Mouse (Mus musculus) CH12.LX (cell line): Measurements from ENCODE around the gene Tex14. TPM values are rescaled to one million over a fixed set of nuclear protein-coding genes. Genes with fewer than 3 reads are reported as not detected.

ENCODE experiments used
- DNase-seq: peaks from one replicate; pipeline ENCODE4 v3.0.0-alpha.2; 2013; ENCODE audit errors: extremely low read depth
- H3K27ac ChIP-seq: 2 replicates; pipeline ENCODE4 v1.5.1; 2012; ENCODE audit warnings: low read depth, mild to moderate bottlenecking, control low read depth, moderate library complexity; ENCODE audit not compliant: insufficient read depth
- H3K27me3 ChIP-seq: replicated peaks from 2 replicates; pipeline ENCODE3; 2012; ENCODE audit warnings: inconsistent platforms
- H3K36me3 ChIP-seq, 2 experiments: replicated peaks in 1 of 2; 2 replicates each; pipeline versions ENCODE3 to v1.6.1; 2012; ENCODE audit warnings: inconsistent platforms in 1 of 2, low read length in 1 of 2, mild to moderate bottlenecking in 1 of 2, mixed read lengths in 1 of 2, moderate library complexity in 1 of 2; ENCODE audit not compliant: control insufficient read depth in 1 of 2, insufficient read depth in 1 of 2
- H3K4me1 ChIP-seq, 2 experiments: 2 replicates each; pipeline ENCODE4 v1.6.1; 2012; ENCODE audit warnings: inconsistent platforms in 1 of 2, moderate library complexity in 1 of 2; ENCODE audit not compliant: insufficient read depth in 2 of 2, control insufficient read depth in 1 of 2
- H3K4me2 ChIP-seq: 2 replicates; pipeline ENCODE4 v1.6.1; 2012; ENCODE audit warnings: low read depth, mild to moderate bottlenecking, control low read depth; ENCODE audit not compliant: poor library complexity, insufficient read depth, severe bottlenecking
- H3K4me3 ChIP-seq, 3 experiments: fragments of 150-350 bp in 1 of 3; sonication (generic) in 1 of 3; replicated peaks in 1 of 3; 2 replicates each; pipeline versions ENCODE3 to v1.5.1; 2011 to 2012; ENCODE audit warnings: low read depth in 2 of 3, low read length in 2 of 3, mild to moderate bottlenecking in 2 of 3, moderate library complexity in 2 of 3, control low read depth in 1 of 3, improper control_type of control experiment in 1 of 3, inconsistent platforms in 1 of 3, mixed read lengths in 1 of 3; ENCODE audit not compliant: poor library complexity in 1 of 3
- H3K79me2 ChIP-seq: replicated peaks from 2 replicates; pipeline ENCODE4 v1.6.1; 2012; ENCODE audit warnings: mild to moderate bottlenecking, moderate library complexity; ENCODE audit not compliant: control insufficient read depth, poor library complexity, insufficient read depth, severe bottlenecking; ENCODE audit errors: extremely low read depth
- H3K9ac ChIP-seq: 2 replicates; pipeline ENCODE4 v1.6.1; 2012; ENCODE audit warnings: low read depth, mild to moderate bottlenecking, control low read depth, moderate library complexity; ENCODE audit not compliant: insufficient read depth
- H3K9me3 ChIP-seq: replicated peaks from 2 replicates; pipeline ENCODE3; 2012; ENCODE audit warnings: low read length, inconsistent platforms, mixed read lengths
- BHLHE40 ChIP-seq: IDR thresholded peaks from 2 replicates; pipeline ENCODE4 v1.6.1; 2011; ENCODE audit warnings: mild to moderate bottlenecking, low read depth, low read length, improper control_type of control experiment
- CHD1 ChIP-seq: IDR thresholded peaks from 2 replicates; pipeline ENCODE4 v1.6.1; 2012; ENCODE audit warnings: low read depth, low read length, improper control_type of control experiment, inconsistent platforms
- CHD2 ChIP-seq: IDR thresholded peaks from 2 replicates; pipeline ENCODE4 v1.6.1; 2011; ENCODE audit warnings: low read length, improper control_type of control experiment
- E2F4 ChIP-seq: IDR thresholded peaks from 2 replicates; pipeline ENCODE4 v1.6.1; 2011; ENCODE audit warnings: low read depth, low read length, improper control_type of control experiment; ENCODE audit not compliant: insufficient replicate concordance
- ELF1 ChIP-seq: IDR thresholded peaks from 2 replicates; pipeline ENCODE4 v1.6.1; 2014; ENCODE audit warnings: low read depth, mild to moderate bottlenecking, inconsistent platforms, low read length, improper control_type of control experiment
- EP300 ChIP-seq: IDR thresholded peaks from 2 replicates; pipeline ENCODE4 v1.6.1; 2011; ENCODE audit warnings: low read length, improper control_type of control experiment
- ETS1 ChIP-seq: conservative IDR thresholded peaks from 2 replicates; pipeline ENCODE4 v1.6.1; 2012; ENCODE audit warnings: low read depth, mild to moderate bottlenecking, inconsistent platforms, low read length, improper control_type of control experiment, moderate library complexity
- GABPA ChIP-seq: IDR thresholded peaks from 2 replicates; pipeline ENCODE4 v1.6.1; 2012; ENCODE audit warnings: low read depth, low read length, improper control_type of control experiment, inconsistent platforms; ENCODE audit not compliant: insufficient replicate concordance
- HCFC1 ChIP-seq: IDR thresholded peaks from 2 replicates; pipeline ENCODE4 v1.6.1; 2012; ENCODE audit warnings: low read depth, mild to moderate bottlenecking, inconsistent platforms, low read length, improper control_type of control experiment
- IRF4 ChIP-seq: IDR thresholded peaks from 2 replicates; pipeline ENCODE4 v1.6.1; 2014; ENCODE audit warnings: low read depth, mild to moderate bottlenecking, inconsistent platforms, low read length, improper control_type of control experiment
- JUND ChIP-seq: conservative IDR thresholded peaks from 2 replicates; pipeline ENCODE4 v1.6.1; 2011; ENCODE audit warnings: low read depth, low read length, improper control_type of control experiment
- KAT2A ChIP-seq: IDR thresholded peaks from 2 replicates; pipeline ENCODE4 v1.6.1; 2012; ENCODE audit warnings: low read length, improper control_type of control experiment, inconsistent platforms; ENCODE audit not compliant: insufficient replicate concordance
- MAFK ChIP-seq: IDR thresholded peaks from 2 replicates; pipeline ENCODE4 v1.6.1; 2011; ENCODE audit warnings: low read length, improper control_type of control experiment; ENCODE audit not compliant: insufficient replicate concordance
- MAX ChIP-seq: IDR thresholded peaks from 2 replicates; pipeline ENCODE4 v1.6.1; 2011; ENCODE audit warnings: low read length, improper control_type of control experiment
- MEF2A ChIP-seq: IDR thresholded peaks from 2 replicates; pipeline ENCODE4 v1.6.1; 2014; ENCODE audit warnings: low read depth, mild to moderate bottlenecking, inconsistent platforms, low read length, improper control_type of control experiment, borderline replicate concordance
- MXI1 ChIP-seq: IDR thresholded peaks from 2 replicates; pipeline ENCODE4 v1.6.1; 2011; ENCODE audit warnings: mild to moderate bottlenecking, low read depth, low read length, improper control_type of control experiment
- MYC ChIP-seq: IDR thresholded peaks from 2 replicates; pipeline ENCODE4 v1.6.1; 2011; ENCODE audit warnings: low read depth, mild to moderate bottlenecking, improper control_type of control experiment, low read length
- PAX5 ChIP-seq: IDR thresholded peaks from 2 replicates; pipeline ENCODE4 v1.6.1; 2012; ENCODE audit warnings: low read length, inconsistent platforms, mixed read lengths
- RCOR1 ChIP-seq: conservative IDR thresholded peaks from 2 replicates; pipeline ENCODE4 v1.6.1; 2012; ENCODE audit warnings: low read depth, mild to moderate bottlenecking, inconsistent platforms, low read length, improper control_type of control experiment
- SIN3A ChIP-seq: IDR thresholded peaks from 2 replicates; pipeline ENCODE4 v1.6.1; 2012; ENCODE audit warnings: low read length, improper control_type of control experiment, inconsistent platforms
- SMC3 ChIP-seq: IDR thresholded peaks from 2 replicates; pipeline ENCODE4 v1.6.1; 2011; ENCODE audit warnings: low read depth, low read length, improper control_type of control experiment
- TBP ChIP-seq: conservative IDR thresholded peaks from 2 replicates; pipeline ENCODE4 v1.6.1; 2011; ENCODE audit warnings: low read depth, low read length, improper control_type of control experiment
- TCF12 ChIP-seq: IDR thresholded peaks from 2 replicates; pipeline ENCODE4 v1.6.1; 2014; ENCODE audit warnings: low read depth, mild to moderate bottlenecking, inconsistent platforms, low read length, improper control_type of control experiment
- UBTF ChIP-seq: IDR thresholded peaks from 2 replicates; pipeline ENCODE4 v1.6.1; 2012; ENCODE audit warnings: low read depth, mild to moderate bottlenecking, inconsistent platforms, low read length, improper control_type of control experiment, moderate library complexity
- USF1 ChIP-seq: IDR thresholded peaks from 2 replicates; pipeline ENCODE4 v1.6.1; 2014; ENCODE audit warnings: low read depth, mild to moderate bottlenecking, inconsistent platforms, low read length, improper control_type of control experiment
- USF2 ChIP-seq: conservative IDR thresholded peaks from 2 replicates; pipeline ENCODE4 v1.6.1; 2011; ENCODE audit warnings: low read depth, low read length, improper control_type of control experiment
- ZC3H11A ChIP-seq: IDR thresholded peaks from 2 replicates; pipeline ENCODE4 v1.6.1; 2012; ENCODE audit warnings: low read depth, mild to moderate bottlenecking, inconsistent platforms, low read length, improper control_type of control experiment
- ZKSCAN1 ChIP-seq: IDR thresholded peaks from 2 replicates; pipeline ENCODE4 v1.6.1; 2012; ENCODE audit warnings: low read depth, inconsistent platforms, low read length, improper control_type of control experiment, borderline replicate concordance
- ZMIZ1 ChIP-seq: IDR thresholded peaks from 2 replicates; pipeline ENCODE4 v1.6.1; 2012; ENCODE audit warnings: low read depth, mild to moderate bottlenecking, inconsistent platforms, low read length, improper control_type of control experiment
- dilution Hi-C: fragments of 300-500 bp; cut with MboI; formaldehyde crosslinking; loops from 2 replicates; pipeline ENCODE4 v1.14.3; 2020; ENCODE audit warnings: low sequenced_read_pairs; ENCODE audit not compliant: extremely low pct_unique_long_range_greater_than_20kb, extremely low pct_ligation_motif_present
- in situ Hi-C: fragments of 300-500 bp; cut with MboI; formaldehyde crosslinking; loops from 3 replicates; pipeline ENCODE4 v1.14.3; 2019; ENCODE audit warnings: low sequenced_read_pairs, low pct_ligation_motif_present, low pct_unique_long_range_greater_than_20kb, mixed read lengths
- polyA plus RNA-seq: library from polyadenylated mRNA; unstranded; fragments of >175 nt; gene quantifications from 2 replicates; pipeline ENCODE4 v1.2.1, GENCODE M21; 2012; ENCODE audit warnings: low read depth; ENCODE audit not compliant: insufficient read length
- total RNA-seq, 2 experiments: library from RNA; depleted of rRNA; stranded (reverse); fragments of 300-350 nt in 1 of 2; fragments of >200 nt in 1 of 2; gene quantifications; 2 replicates each; pipeline ENCODE4 v1.2.3; 2012 to 2014

Gene Tex14
- total and polyA plus RNA-seq, 3 experiments = 1.3 to 2.1 (median 1.4) TPM

DNA sequence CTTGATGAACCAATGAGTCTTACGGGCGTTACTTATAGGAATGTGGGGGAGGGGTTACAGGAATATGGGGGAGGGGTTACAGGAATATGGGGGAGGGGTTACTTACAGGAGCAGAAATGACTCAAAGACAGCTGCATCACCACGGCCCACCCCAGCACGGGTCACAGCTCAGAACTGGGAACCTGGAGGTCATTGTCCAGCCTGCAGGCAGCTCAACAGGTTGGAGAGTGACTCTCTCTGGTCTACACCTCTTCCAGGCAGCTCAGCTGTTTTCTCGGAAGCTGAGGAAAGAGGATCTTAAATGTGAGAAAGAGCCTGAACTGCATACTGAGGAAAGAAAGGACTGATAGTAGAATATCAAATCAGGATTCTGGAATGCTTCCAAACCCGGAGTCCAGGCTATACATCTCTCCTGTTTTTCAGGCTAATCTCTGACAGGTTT is 16.9 kb downstream of the Tex14 start:
- no peak overlapping the region for H3K27ac ChIP-seq
- in situ Hi-C loops (no loop called here), dilution Hi-C loops (no loop called here)
- H3K9ac ChIP-seq = peak overlapping the region; percentile 91
- H3K27me3 ChIP-seq = peaks cover 2% of the 10 kb centered on the region
- TF ChIP-seq ZMIZ1 (0 out of 2 replicates have a peak, but pooled peaks have one; percentile 2), USF1 (0 out of 2 replicates have a peak, but pooled peaks have one; percentile 0), IRF4 (peak; percentile 53), MXI1 (no peak), BHLHE40 (peak; percentile 24; the same call in 1 of the 2 replicates), SMC3 (no peak), CHD2 (peak; percentile 69; the same call in 1 of the 2 replicates), ELF1 (0 out of 2 replicates have a peak, but pooled peaks have one; percentile 9)
- no peaks in the 10 kb centered on the region for H3K9me3 ChIP-seq
- H3K36me3 ChIP-seq = no peaks in the 10 kb centered on the region
- DNase-seq = no peak
- H3K4me3 ChIP-seq = peak overlapping the region in 1 of 3 experiments; percentile 33
- peak overlapping the region; percentile 75 for H3K4me2 ChIP-seq
- peaks cover 4 to 33% of the 10 kb centered on the region in 2 experiments for H3K4me1 ChIP-seq
- no peaks in the 10 kb centered on the region for H3K79me2 ChIP-seq

DNA sequence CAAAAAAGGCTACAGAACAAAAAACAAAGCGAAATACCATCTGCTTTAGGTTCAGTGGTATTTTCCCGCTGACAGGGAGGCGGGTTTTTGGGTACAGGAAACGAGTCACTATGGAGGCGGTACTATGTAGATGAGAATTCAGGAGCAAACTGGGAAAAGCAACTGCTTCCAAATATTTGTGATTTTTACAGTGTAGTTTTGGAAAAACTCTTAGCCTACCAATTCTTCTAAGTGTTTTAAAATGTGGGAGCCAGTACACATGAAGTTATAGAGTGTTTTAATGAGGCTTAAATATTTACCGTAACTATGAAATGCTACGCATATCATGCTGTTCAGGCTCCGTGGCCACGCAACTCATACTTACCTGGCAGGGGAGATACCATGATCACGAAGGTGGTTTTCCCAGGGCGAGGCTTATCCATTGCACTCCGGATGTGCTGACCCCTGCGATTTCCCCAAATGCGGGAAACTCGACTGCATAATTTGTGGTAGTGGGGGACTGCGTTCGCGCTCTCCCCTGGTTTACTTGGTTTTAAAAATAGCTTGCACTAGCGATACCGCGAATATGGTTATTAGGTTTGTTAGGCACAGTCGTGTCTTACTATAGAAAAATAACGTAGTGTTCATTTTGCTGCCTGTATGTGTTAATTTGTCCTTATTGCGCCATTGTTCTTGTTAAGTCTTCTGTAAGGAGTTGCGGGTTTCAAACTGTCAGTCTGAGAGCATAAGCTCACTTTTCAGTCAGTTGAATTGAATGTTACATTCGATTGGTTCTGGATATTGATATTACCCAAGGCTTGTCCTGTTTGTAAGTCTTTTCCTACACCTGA is 17.9 kb downstream of the Tex14 start:
- in situ Hi-C loops = no loop called here
- peak overlapping the region; percentile 91 for H3K9ac ChIP-seq
- no peaks in the 10 kb centered on the region for H3K36me3 ChIP-seq
- no peak overlapping the region for H3K27ac ChIP-seq
- H3K9me3 ChIP-seq = no peaks in the 10 kb centered on the region
- H3K4me2 ChIP-seq = peak overlapping the region; percentile 75
- peaks cover 4 to 39% of the 10 kb centered on the region in 2 experiments for H3K4me1 ChIP-seq
- no peaks in the 10 kb centered on the region for H3K27me3 ChIP-seq
- H3K4me3 ChIP-seq = peak overlapping the region; percentile 20 to 36 (median 33)
- H3K79me2 ChIP-seq = no peaks in the 10 kb centered on the region
- peak; percentile 98 for DNase-seq
- dilution Hi-C loops = no loop called here
- TF ChIP-seq UBTF = no peak
- TF ChIP-seq MYC = peak; percentile 72; the same call in 1 of the 2 replicates
- no peak for TF ChIP-seq EP300
- TF ChIP-seq MEF2A = peak; percentile 97
- peak; percentile 71 for TF ChIP-seq ELF1
- TF ChIP-seq RCOR1 = peak; percentile 99
- TF ChIP-seq CHD2 = peak; percentile 72
- peak; percentile 98 for TF ChIP-seq E2F4
- no peak for TF ChIP-seq PAX5
- TF ChIP-seq CHD1 = no peak
- TF ChIP-seq USF1 = no peak
- TF ChIP-seq ZKSCAN1 = no peak
- TF ChIP-seq KAT2A = 0 out of 2 replicates have a peak, but pooled peaks have one; percentile 67
- TF ChIP-seq ETS1 = peak; percentile 99
- no peak; the same call in 1 of the 2 replicates for TF ChIP-seq GABPA
- peak; percentile 24; the same call in 1 of the 2 replicates for TF ChIP-seq ZC3H11A
- peak; percentile 96 for TF ChIP-seq SIN3A
- peak; percentile 27; the same call in 1 of the 2 replicates for TF ChIP-seq USF2
- peak; percentile 99 for TF ChIP-seq TBP
- no peak for TF ChIP-seq SMC3
- peak; percentile 83 for TF ChIP-seq JUND
- peak; percentile 100 for TF ChIP-seq ZMIZ1
- TF ChIP-seq HCFC1 = peak; percentile 80
- peak; percentile 90 for TF ChIP-seq MAX
- peak; percentile 97 for TF ChIP-seq TCF12
- peak; percentile 93 for TF ChIP-seq MAFK
